ENCODE assay signal across 11 mouse cellular contexts in the genomic region with DNA sequence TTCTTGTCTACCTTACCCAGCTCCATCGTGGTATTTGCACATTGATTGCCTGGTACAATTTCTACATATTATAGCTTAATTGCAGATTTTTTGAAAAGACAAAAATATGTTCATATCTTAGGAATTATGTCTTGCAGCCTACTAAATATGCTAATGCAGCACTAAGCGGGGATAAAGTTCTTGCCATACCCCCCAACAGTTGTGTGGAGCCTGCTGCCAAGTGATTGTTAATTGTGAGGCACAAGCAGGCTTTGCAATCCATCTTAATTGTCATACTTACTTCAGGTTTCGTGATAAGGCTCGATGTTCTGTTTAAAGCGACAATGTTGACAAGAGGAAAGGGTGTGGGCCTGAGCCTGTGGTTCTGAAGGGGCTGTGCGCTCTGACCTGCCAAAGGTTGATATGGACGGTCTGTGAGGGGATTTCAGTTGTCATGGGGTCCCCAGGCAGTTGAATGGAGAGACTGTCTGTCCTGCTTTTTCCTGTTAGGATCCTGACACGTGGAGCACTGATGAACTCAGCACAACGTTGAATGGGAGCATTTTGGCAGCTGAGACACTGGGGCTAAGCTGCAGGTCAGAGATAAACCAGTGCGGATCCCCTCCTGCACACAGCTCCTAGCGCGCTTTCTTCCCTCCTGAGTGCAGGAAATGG. TPM values are rescaled to one million over a fixed set of nuclear protein-coding genes. Genes with fewer than 3 reads are reported as not detected.
DNase-seq lines count a peak whose midpoint lies in the region; ATAC-seq and TF ChIP-seq lines count a peak whose summit lies in the region.
"Had no signal": no experiment of that assay in that cellular context is flagged by ENCODE, and none has a peak within 500 bp of the region (broad histone marks: within the 10 kb centered on the region; RNA-seq: fewer than 3 reads in every experiment).

No protein-coding gene starts in this region.

- no peaks in the 10 kb centered on the region for H3K36me3 ChIP-seq in heart, embryonic 10.5 days
- H3K36me3 ChIP-seq in G1E (replicated peaks): no peaks in the 10 kb centered on the region
- H3K36me3 ChIP-seq in kidney, embryonic 15.5 days: no peaks in the 10 kb centered on the region
- no peaks in the 10 kb centered on the region for H3K36me3 ChIP-seq in forebrain, embryonic 12.5 days (replicated peaks)
- H3K36me3 ChIP-seq: embryonic facial prominence, embryonic 12.5 days had no signal

- no peak overlapping the region for H3K4me2 ChIP-seq in kidney, embryonic 15.5 days
- no peak overlapping the region for H3K4me2 ChIP-seq in forebrain, embryonic 12.5 days
- H3K4me2 ChIP-seq: embryonic facial prominence, embryonic 12.5 days had no signal

- WGBS in heart, embryonic 10.5 days: 22% methylated on average over 12 of the region's 12 CpGs
- 66% methylated on average over 12 of the region's 12 CpGs for WGBS in kidney, embryonic 15.5 days
- 63% methylated on average over 12 of the region's 12 CpGs for WGBS in forebrain, embryonic 12.5 days

- H3K4me1 ChIP-seq in heart, embryonic 10.5 days: peaks cover 19% of the 10 kb centered on the region
- H3K4me1 ChIP-seq in G1E (ENCODE audit: insufficient read depth, low read depth, low read length): peaks cover 45% of the 10 kb centered on the region
- 0 out of 2 replicates have a peak, but pooled peaks cover 10% of the 10 kb centered on the region for H3K4me1 ChIP-seq in kidney, embryonic 15.5 days
- H3K4me1 ChIP-seq in forebrain, embryonic 12.5 days: peaks cover 25% of the 10 kb centered on the region

- no peak overlapping the region; the same call in 1 of the 2 replicates for H3K4me3 ChIP-seq in heart, embryonic 10.5 days
- peak overlapping the region; percentile 52; the same call in 1 of the 2 replicates for H3K4me3 ChIP-seq in G1E (ENCODE audit: low read depth, low read length)
- no peak overlapping the region for H3K4me3 ChIP-seq in kidney, embryonic 15.5 days (replicated peaks)
- H3K4me3 ChIP-seq in forebrain, embryonic 12.5 days (replicated peaks): no peak overlapping the region
- H3K4me3 ChIP-seq: embryonic facial prominence, embryonic 12.5 days had no signal

- H3K27me3 ChIP-seq in heart, embryonic 10.5 days (ENCODE audit: insufficient read depth, poor library complexity, severe bottlenecking): no peaks in the 10 kb centered on the region
- no peaks in the 10 kb centered on the region for H3K27me3 ChIP-seq in G1E (ENCODE audit: insufficient read depth, low read length)
- H3K27me3 ChIP-seq in kidney, embryonic 15.5 days: no peaks in the 10 kb centered on the region
- H3K27me3 ChIP-seq in forebrain, embryonic 12.5 days: 0 out of 2 replicates have a peak, but pooled peaks cover 4% of the 10 kb centered on the region
- H3K27me3 ChIP-seq: embryonic facial prominence, embryonic 12.5 days had no signal

- DNase-seq in heart, embryonic 10.5 days (ENCODE audit: low spot score): peak; percentile 83
- DNase-seq in heart, adult 18-20 months: no peak
- peak; percentile 23 for DNase-seq in G1E (ENCODE audit: low spot score)
- DNase-seq in lung, postnatal 25 days (ENCODE audit: low spot score): peak; percentile 64
- DNase-seq in left cerebral cortex, adult 18-20 months (ENCODE audit: low spot score in 2 of 2): no peak
- DNase-seq: layer of hippocampus, postnatal 36 days had no signal

- ATAC-seq in G1E (ENCODE audit: extremely low read depth, insufficient number of reproducible peaks, low FRiP score, poor library complexity, severe bottlenecking): peak; percentile 83
- ATAC-seq in erythroid progenitor cell, adult 5-6 weeks (replicated peaks; ENCODE audit: low FRiP score, poor library complexity, severe bottlenecking): peak; percentile 89
- ATAC-seq in kidney, embryonic 15.5 days (replicated peaks; ENCODE audit: low FRiP score): no peak; the same call in 1 of the 2 replicates
- no peak for ATAC-seq in forebrain, embryonic 12.5 days (ENCODE audit: low FRiP score)
- ATAC-seq: inflammation-experienced regulatory T-cells, adult 6 months had no signal

- H3K9me3 ChIP-seq in heart, embryonic 10.5 days: no peaks in the 10 kb centered on the region
- H3K9me3 ChIP-seq in G1E (replicated peaks): 0 out of 2 replicates have a peak, but pooled peaks cover 2% of the 10 kb centered on the region
- peaks cover 6% of the 10 kb centered on the region; the same call in 1 of the 2 replicates for H3K9me3 ChIP-seq in kidney, embryonic 15.5 days (replicated peaks)
- H3K9me3 ChIP-seq in forebrain, embryonic 12.5 days: no peaks in the 10 kb centered on the region
- H3K9me3 ChIP-seq: embryonic facial prominence, embryonic 12.5 days had no signal

- peak overlapping the region; percentile 49 for H3K27ac ChIP-seq in heart, embryonic 10.5 days
- no peak overlapping the region for H3K27ac ChIP-seq in kidney, embryonic 15.5 days
- H3K27ac ChIP-seq in forebrain, embryonic 12.5 days: no peak overlapping the region
- H3K27ac ChIP-seq: embryonic facial prominence, embryonic 12.5 days had no signal

- TF ChIP-seq CTCF in G1E (IDR thresholded peaks at IDR 0.05; ENCODE audit: low read depth, low read length): no peak

- no peak overlapping the region for H3K9ac ChIP-seq in kidney, embryonic 15.5 days
- no peak overlapping the region for H3K9ac ChIP-seq in forebrain, embryonic 12.5 days
- H3K9ac ChIP-seq: embryonic facial prominence, embryonic 12.5 days had no signal

RNA-seq across cellular contexts. Expression of a gene that starts 54.5 kb away (rescaled TPM):
- polyA plus RNA-seq in heart, embryonic 10.5 days (2016; fragmentation: Nextera tagmentation; extraction: Ambion mirVana): 22.8 and 25.1 TPM in 2 replicates
- 10 to 100 TPM; 34.4 to 44.2 TPM for total RNA-seq in heart, adult 18-20 months (2021)
- total RNA-seq in G1E (2014; fragmentation: Nextera tagmentation) (185 and 216 TPM in 2 replicates), G1E (2017) (65.6 and 79.0 TPM in 2 replicates)
- 4.8 and 5.6 TPM in 2 replicates for polyA plus RNA-seq in G1E (2012)
- total RNA-seq in erythroid progenitor cell, adult 5-6 weeks (2015; ENCODE audit: low replicate concordance): 45.8 and 49.9 TPM in 2 replicates
- 34.3 and 60.1 TPM in 2 replicates for total RNA-seq in erythroid progenitor cell, adult 5-6 weeks (2017; ENCODE audit: low replicate concordance)
- total RNA-seq in left cerebral cortex, adult 18-20 months (2021): 100 to 1,000 TPM; 141 to 180 TPM
- polyA plus RNA-seq in kidney, embryonic 15.5 days (2015; fragmentation: Nextera tagmentation; extraction: Ambion mirVana): 51.1 and 57.1 TPM in 2 replicates
- 63.3 and 74.3 TPM in 2 replicates for polyA plus RNA-seq in forebrain, embryonic 12.5 days (2016; fragmentation: Nextera tagmentation; extraction: Ambion mirVana)

Comparison
In these comparisons a context has a peak if more than half of its experiments do, and no peak if none do; other contexts are left out.
1. DNase-seq: peak in heart, embryonic 10.5 days (single experiment), G1E (single experiment) and lung, postnatal 25 days (single experiment); none in heart, adult 18-20 months (0 of 2) and left cerebral cortex, adult 18-20 months (0 of 2).
2. ATAC-seq: peak in G1E (single experiment) and erythroid progenitor cell, adult 5-6 weeks (single experiment); none in kidney, embryonic 15.5 days (single experiment) and forebrain, embryonic 12.5 days (single experiment).